Mouse (Mus musculus): Measurements from ENCODE around the gene Qsox2. TPM values are rescaled to one million over a fixed set of nuclear protein-coding genes. Genes with fewer than 3 reads are reported as not detected.

Gene Qsox2
- polyA plus RNA-seq, 1 experiment from 2014 or later, result 10.7 TPM

GRCm38 (mm10) chr2:26252514-26253206 lies 15.3 kb upstream of the Qsox2 start:
- no peaks in the 10 kb centered on the region for H3K27me3 ChIP-seq (ENCODE audit: control insufficient read depth, insufficient read depth, low read length)
- peak overlapping the region; percentile 88 for H3K27ac ChIP-seq (replicated peaks)
- peak; percentile 63; the same call in 1 of the 2 replicates for ATAC-seq (ENCODE audit: low FRiP score, low TSS enrichment)
- TF ChIP-seq EP300 (optimal IDR thresholded peaks at IDR 0.05), result no peak
- TF ChIP-seq CTCF (IDR thresholded peaks at IDR 0.05; ENCODE audit: low read depth), result no peak
- H3K9ac ChIP-seq (ENCODE audit: low read length), result no peak overlapping the region
- no peak overlapping the region for H3K4me2 ChIP-seq (replicated peaks; ENCODE audit: low read depth)
- no peak overlapping the region for H3K4me3 ChIP-seq (ENCODE audit: low read depth, low read length)
- H3K4me1 ChIP-seq (replicated peaks; ENCODE audit: control insufficient read depth, insufficient read depth), result no peaks in the 10 kb centered on the region
- H3K9me3 ChIP-seq (ENCODE audit: control insufficient read depth, low read length), result no peaks in the 10 kb centered on the region
- no peaks in the 10 kb centered on the region for H3K36me3 ChIP-seq (ENCODE audit: control insufficient read depth, insufficient read depth, low read length)
- WGBS, result 44% methylated on average over 8 of the region's 8 CpGs
- DNase-seq (ENCODE audit: low spot score), result peak; percentile 30

- Histone ChIP-seq H3K36me3 (ENCODE audit: control insufficient read depth, insufficient read depth, low read length) (no peaks in the 10 kb centered on the region), H3K9ac (ENCODE audit: low read length) (no peak overlapping the region), H3K4me3 (ENCODE audit: low read depth, low read length) (no peak overlapping the region), H3K9me3 (ENCODE audit: control insufficient read depth, low read length) (no peaks in the 10 kb centered on the region), H3K4me2 (replicated peaks; ENCODE audit: low read depth) (no peak overlapping the region), H3K27me3 (ENCODE audit: control insufficient read depth, insufficient read depth, low read length) (no peaks in the 10 kb centered on the region), H3K27ac (replicated peaks) (no peak overlapping the region), H3K4me1 (replicated peaks; ENCODE audit: control insufficient read depth, insufficient read depth) (no peaks in the 10 kb centered on the region)
- 43% methylated on average over 3 of the region's 3 CpGs for WGBS
- no peak for TF ChIP-seq EP300 (optimal IDR thresholded peaks at IDR 0.05)
- TF ChIP-seq CTCF (IDR thresholded peaks at IDR 0.05; ENCODE audit: low read depth), result no peak
- DNase-seq (ENCODE audit: low spot score) (no peak), ATAC-seq (ENCODE audit: low FRiP score, low TSS enrichment) (no peak; the same call in 1 of the 2 replicates)
Measured at GRCm38 (mm10) chr2:26247531-26247930, 10.2 kb upstream of the Qsox2 start.

GRCm38 (mm10) chr2:26240841-26241240 lies 3.5 kb upstream of the Qsox2 start:
- Histone ChIP-seq H3K4me3 (ENCODE audit: low read depth, low read length) (no peak overlapping the region), H3K27me3 (ENCODE audit: control insufficient read depth, insufficient read depth, low read length) (no peaks in the 10 kb centered on the region), H3K4me2 (replicated peaks; ENCODE audit: low read depth) (no peak overlapping the region), H3K9me3 (ENCODE audit: control insufficient read depth, low read length) (no peaks in the 10 kb centered on the region), H3K9ac (ENCODE audit: low read length) (no peak overlapping the region), H3K4me1 (replicated peaks; ENCODE audit: control insufficient read depth, insufficient read depth) (no peaks in the 10 kb centered on the region; the same call in 1 of the 2 replicates), H3K27ac (replicated peaks) (no peak overlapping the region), H3K36me3 (ENCODE audit: control insufficient read depth, insufficient read depth, low read length) (no peaks in the 10 kb centered on the region)
- TF ChIP-seq CTCF (IDR thresholded peaks at IDR 0.05; ENCODE audit: low read depth) (no peak), EP300 (optimal IDR thresholded peaks at IDR 0.05) (no peak)
- DNase-seq (ENCODE audit: low spot score) (no peak), ATAC-seq (ENCODE audit: low FRiP score, low TSS enrichment) (no peak)
- 35% methylated on average over 3 of the region's 3 CpGs for WGBS

GRCm38 (mm10) chr2:26240330-26240729 lies 3.0 kb upstream of the Qsox2 start:
- Histone ChIP-seq H3K4me2 (replicated peaks; ENCODE audit: low read depth) (no peak overlapping the region), H3K4me1 (replicated peaks; ENCODE audit: control insufficient read depth, insufficient read depth) (no peaks in the 10 kb centered on the region; the same call in none of the 2 replicates), H3K9ac (ENCODE audit: low read length) (no peak overlapping the region), H3K27ac (replicated peaks) (no peak overlapping the region), H3K27me3 (ENCODE audit: control insufficient read depth, insufficient read depth, low read length) (no peaks in the 10 kb centered on the region), H3K4me3 (ENCODE audit: low read depth, low read length) (no peak overlapping the region), H3K36me3 (ENCODE audit: control insufficient read depth, insufficient read depth, low read length) (no peaks in the 10 kb centered on the region), H3K9me3 (ENCODE audit: control insufficient read depth, low read length) (no peaks in the 10 kb centered on the region)
- DNase-seq (ENCODE audit: low spot score) (no peak), ATAC-seq (ENCODE audit: low FRiP score, low TSS enrichment) (no peak)
- 36% methylated on average over 9 of the region's 9 CpGs for WGBS
- no peak for TF ChIP-seq CTCF (IDR thresholded peaks at IDR 0.05; ENCODE audit: low read depth)
- no peak for TF ChIP-seq EP300 (optimal IDR thresholded peaks at IDR 0.05)

GRCm38 (mm10) chr2:26236681-26237289 lies 540 bp downstream of the Qsox2 start:
- DNase-seq (ENCODE audit: low spot score), result no peak
- Histone ChIP-seq H3K9ac (ENCODE audit: low read length) (peak overlapping the region; percentile 88), H3K4me1 (replicated peaks; ENCODE audit: control insufficient read depth, insufficient read depth) (peaks cover 3% of the 10 kb centered on the region), H3K9me3 (ENCODE audit: control insufficient read depth, low read length) (no peaks in the 10 kb centered on the region), H3K36me3 (ENCODE audit: control insufficient read depth, insufficient read depth, low read length) (no peaks in the 10 kb centered on the region), H3K27ac (replicated peaks) (peak overlapping the region; percentile 90), H3K4me2 (replicated peaks; ENCODE audit: low read depth) (peak overlapping the region; percentile 88), H3K27me3 (ENCODE audit: control insufficient read depth, insufficient read depth, low read length) (no peaks in the 10 kb centered on the region), H3K4me3 (ENCODE audit: low read depth, low read length) (peak overlapping the region; percentile 83)
- no peak for TF ChIP-seq CTCF (IDR thresholded peaks at IDR 0.05; ENCODE audit: low read depth)
- no peak for TF ChIP-seq EP300 (optimal IDR thresholded peaks at IDR 0.05)
- under 1% methylated on average over 51 of the region's 51 CpGs for WGBS
- peak; percentile 69 for ATAC-seq (ENCODE audit: low FRiP score, low TSS enrichment)

- TF ChIP-seq CTCF (IDR thresholded peaks at IDR 0.05; ENCODE audit: low read depth), result no peak
- TF ChIP-seq EP300 (optimal IDR thresholded peaks at IDR 0.05), result no peak
- Histone ChIP-seq H3K27me3 (ENCODE audit: control insufficient read depth, insufficient read depth, low read length) (no peaks in the 10 kb centered on the region), H3K27ac (replicated peaks) (no peak overlapping the region), H3K9ac (ENCODE audit: low read length) (no peak overlapping the region), H3K4me3 (ENCODE audit: low read depth, low read length) (no peak overlapping the region), H3K4me1 (replicated peaks; ENCODE audit: control insufficient read depth, insufficient read depth) (peaks cover 3% of the 10 kb centered on the region; the same call in 1 of the 2 replicates), H3K36me3 (ENCODE audit: control insufficient read depth, insufficient read depth, low read length) (no peaks in the 10 kb centered on the region), H3K4me2 (replicated peaks; ENCODE audit: low read depth) (no peak overlapping the region), H3K9me3 (ENCODE audit: control insufficient read depth, low read length) (no peaks in the 10 kb centered on the region)
- no peak for DNase-seq (ENCODE audit: low spot score)
- no peak for ATAC-seq (ENCODE audit: low FRiP score, low TSS enrichment)
- WGBS, result 76% methylated on average over 2 of the region's 2 CpGs
Measured at GRCm38 (mm10) chr2:26234771-26235170, 2.6 kb downstream of the Qsox2 start.
